In genomic region chr14:75473061-75473930, GRCm38 (mm10) we compare ENCODE assay signal across 10 mouse cellular contexts. TPM values are rescaled to one million over a fixed set of nuclear protein-coding genes. Genes with fewer than 3 reads are reported as not detected.
DNase-seq lines count a peak whose midpoint lies in the region; ATAC-seq lines count a peak whose summit lies in the region.
"Had no signal": no experiment of that assay in that cellular context is flagged by ENCODE, and none has a peak within 500 bp of the region (broad histone marks: within the 10 kb centered on the region; RNA-seq: fewer than 3 reads in every experiment).

No protein-coding gene starts in this region.

- WGBS in forebrain, embryonic 13.5 days: 28% methylated on average over 9 of the region's 9 CpGs
- 61% methylated on average over 9 of the region's 9 CpGs for WGBS in midbrain, embryonic 12.5 days
- WGBS in liver, embryonic 12.5 days (ENCODE audit: insufficient replicate concordance): 64% methylated on average over 9 of the region's 9 CpGs

- H3K27me3 ChIP-seq in forebrain, embryonic 13.5 days: no peaks in the 10 kb centered on the region
- H3K27me3 ChIP-seq in midbrain, embryonic 12.5 days: no peaks in the 10 kb centered on the region
- no peaks in the 10 kb centered on the region for H3K27me3 ChIP-seq in liver, embryonic 12.5 days (replicated peaks)

- H3K4me3 ChIP-seq in forebrain, embryonic 13.5 days: no peak overlapping the region
- H3K4me3 ChIP-seq in midbrain, embryonic 12.5 days: no peak overlapping the region
- H3K4me3 ChIP-seq in liver, embryonic 12.5 days: no peak overlapping the region
- H3K4me3 ChIP-seq: heart, adult 2 months had no signal

- DNase-seq in layer of hippocampus, adult 9-11 months: peak; percentile 39
- no peak for DNase-seq in layer of hippocampus, adult 9-10 months (ENCODE audit: low spot score)
- peak; percentile 59 for DNase-seq in adrenal gland, postnatal 10 days
- no peak for DNase-seq in thymus, postnatal 4 days

- H3K9me3 ChIP-seq in forebrain, embryonic 13.5 days (replicated peaks): no peaks in the 10 kb centered on the region
- H3K9me3 ChIP-seq in midbrain, embryonic 12.5 days: no peaks in the 10 kb centered on the region
- no peaks in the 10 kb centered on the region for H3K9me3 ChIP-seq in liver, embryonic 12.5 days (replicated peaks)

- H3K4me1 ChIP-seq in forebrain, embryonic 13.5 days: peaks cover 27% of the 10 kb centered on the region
- peaks cover 11% of the 10 kb centered on the region; the same call in 1 of the 2 replicates for H3K4me1 ChIP-seq in midbrain, embryonic 12.5 days
- H3K4me1 ChIP-seq in liver, embryonic 12.5 days: no peaks in the 10 kb centered on the region

- peak; percentile 93 for ATAC-seq in forebrain, embryonic 13.5 days
- ATAC-seq in midbrain, embryonic 12.5 days (ENCODE audit: low FRiP score, low read depth): peak; percentile 52; the same call in 1 of the 2 replicates
- no peak for ATAC-seq in activated CD4-positive, CD25-positive, alpha-beta regulatory T cell, adult 4 months
- no peak for ATAC-seq in liver, embryonic 12.5 days

- H3K9ac ChIP-seq in forebrain, embryonic 13.5 days: peak overlapping the region; percentile 21; the same call in 1 of the 2 replicates
- H3K9ac ChIP-seq in midbrain, embryonic 12.5 days (replicated peaks): no peak overlapping the region
- no peak overlapping the region for H3K9ac ChIP-seq in liver, embryonic 12.5 days

- peaks cover 3% of the 10 kb centered on the region; the same call in 1 of the 2 replicates for H3K36me3 ChIP-seq in forebrain, embryonic 13.5 days (ENCODE audit: poor library complexity, severe bottlenecking)
- no peaks in the 10 kb centered on the region for H3K36me3 ChIP-seq in midbrain, embryonic 12.5 days
- H3K36me3 ChIP-seq in liver, embryonic 12.5 days: no peaks in the 10 kb centered on the region

- H3K27ac ChIP-seq in forebrain, embryonic 13.5 days: peak overlapping the region; percentile 91
- H3K27ac ChIP-seq in midbrain, embryonic 12.5 days (replicated peaks): no peak overlapping the region
- no peak overlapping the region for H3K27ac ChIP-seq in liver, embryonic 12.5 days
- H3K27ac ChIP-seq: heart, adult 2 months had no signal

- no peak overlapping the region for H3K4me2 ChIP-seq in forebrain, embryonic 13.5 days
- no peak overlapping the region for H3K4me2 ChIP-seq in midbrain, embryonic 12.5 days (replicated peaks)
- no peak overlapping the region for H3K4me2 ChIP-seq in liver, embryonic 12.5 days

RNA-seq across cellular contexts. Expression of gene Siah3, which starts 17.5 kb away (rescaled TPM):
- total RNA-seq in adrenal gland, postnatal 10 days (2021): under 1 TPM; 0.27 to 0.63 TPM
- 5.9 and 6.7 TPM in 2 replicates for polyA plus RNA-seq in forebrain, embryonic 13.5 days (2015; fragmentation: Nextera tagmentation; extraction: Ambion mirVana)
- 1.4 and 1.9 TPM in 2 replicates for polyA plus RNA-seq in midbrain, embryonic 12.5 days (2016; fragmentation: Nextera tagmentation; extraction: Ambion mirVana)
- under 1 TPM; 0.10 to 0.29 TPM for polyA plus RNA-seq in activated CD4-positive, CD25-positive, alpha-beta regulatory T cell, adult 4 months (2017; shearing (Covaris generic))
- 0.11 and 0.17 TPM in 2 replicates for polyA plus RNA-seq in liver, embryonic 12.5 days (2016; fragmentation: Nextera tagmentation; extraction: Ambion mirVana)
- total RNA-seq: heart, adult 2 months; megakaryocyte, adult 5-6 weeks had no signal

Comparison
In these comparisons a context has a peak if more than half of its experiments do, and no peak if none do; other contexts are left out.
1. DNase-seq: peak in layer of hippocampus, adult 9-11 months (single experiment) and adrenal gland, postnatal 10 days (single experiment); none in layer of hippocampus, adult 9-10 months (single experiment) and thymus, postnatal 4 days (single experiment).
2. ATAC-seq: peak in forebrain, embryonic 13.5 days (single experiment) and midbrain, embryonic 12.5 days (single experiment); none in activated CD4-positive, CD25-positive, alpha-beta regulatory T cell, adult 4 months (single experiment) and liver, embryonic 12.5 days (single experiment).